ENCODE assay signal across 8 mouse cellular contexts in the genomic region with DNA sequence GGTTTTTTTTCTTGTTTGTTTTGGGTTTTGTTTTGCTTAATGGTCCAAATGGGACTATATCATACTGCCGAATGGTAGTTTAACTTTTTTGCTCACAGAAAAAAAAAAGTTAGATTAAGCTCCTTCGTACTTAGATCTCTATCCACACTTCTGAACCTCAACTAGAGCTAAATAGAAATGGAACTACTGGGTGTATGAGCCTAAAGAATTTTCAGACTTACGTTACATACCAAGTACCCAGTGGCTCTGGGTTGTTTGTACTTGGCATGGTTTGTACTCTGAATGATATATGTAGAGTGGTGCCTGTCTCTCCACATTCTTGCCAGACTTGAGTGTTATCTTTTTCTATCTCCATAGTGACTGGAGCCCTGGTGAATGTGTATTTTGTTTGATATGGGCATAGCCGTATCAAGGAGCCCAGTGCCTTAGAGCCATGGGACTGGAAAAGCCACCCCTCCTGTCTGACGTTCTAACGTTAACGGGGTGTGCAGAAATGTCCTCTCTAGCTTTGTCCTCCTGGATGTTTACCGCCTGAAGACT. TPM values are rescaled to one million over a fixed set of nuclear protein-coding genes. Genes with fewer than 3 reads are reported as not detected.
DNase-seq lines count a peak whose midpoint lies in the region; ATAC-seq and TF ChIP-seq lines count a peak whose summit lies in the region.

No protein-coding gene starts in this region.

- H3K27me3 ChIP-seq in heart, embryonic 14.5 days (ENCODE audit: control insufficient read depth, insufficient read depth, low read length): no peaks in the 10 kb centered on the region
- H3K27me3 ChIP-seq in heart, embryonic 16.5 days (ENCODE audit: control insufficient read depth, insufficient read depth, low read length): no peaks in the 10 kb centered on the region
- no peaks in the 10 kb centered on the region for H3K27me3 ChIP-seq in liver, postnatal 0 days (ENCODE audit: insufficient read depth, low read length)

- intact Hi-C loops in left cerebral cortex, postnatal 10 days (cut with DNase I): no loop called here

- peak; percentile 0; the same call in 1 of the 2 replicates for ATAC-seq in heart, embryonic 14.5 days (ENCODE audit: insufficient number of reproducible peaks, insufficient read depth, low FRiP score, low read depth)
- peak; percentile 3 for ATAC-seq in activated CD4-positive, CD25-positive, alpha-beta regulatory T cell, adult 4 months
- no peak for ATAC-seq in heart, embryonic 16.5 days (replicated peaks; ENCODE audit: extremely low read depth, insufficient read depth, low FRiP score)
- ATAC-seq in liver, postnatal 0 days: peak; percentile 33

- 0 out of 2 replicates have a peak, but pooled peaks cover 2% of the 10 kb centered on the region for H3K9me3 ChIP-seq in heart, embryonic 14.5 days (ENCODE audit: control insufficient read depth, low read length)
- no peaks in the 10 kb centered on the region; the same call in 1 of the 2 replicates for H3K9me3 ChIP-seq in heart, embryonic 16.5 days (replicated peaks; ENCODE audit: control insufficient read depth, low read length)
- H3K9me3 ChIP-seq in liver, postnatal 0 days (ENCODE audit: low read length): no peaks in the 10 kb centered on the region

- H3K4me3 ChIP-seq in heart, embryonic 14.5 days (ENCODE audit: control insufficient read depth in 1 of 2, insufficient read depth in 1 of 2, low read depth in 1 of 2, low read length in 2 of 2): peak overlapping the region; percentile 89 to 95
- peak overlapping the region; percentile 85 for H3K4me3 ChIP-seq in heart, embryonic 16.5 days (ENCODE audit: low read length)
- H3K4me3 ChIP-seq in liver, postnatal 0 days (ENCODE audit: low read depth, low read length): peak overlapping the region; percentile 68

- H3K36me3 ChIP-seq in heart, embryonic 14.5 days (ENCODE audit: control insufficient read depth, insufficient read depth, low read length): peaks cover 5% of the 10 kb centered on the region; the same call in 1 of the 2 replicates
- H3K36me3 ChIP-seq in heart, embryonic 16.5 days (ENCODE audit: control insufficient read depth, insufficient read depth): peaks cover 7% of the 10 kb centered on the region; the same call in 1 of the 2 replicates
- H3K36me3 ChIP-seq in liver, postnatal 0 days (replicated peaks; ENCODE audit: insufficient read depth, low read length): no peaks in the 10 kb centered on the region

- TF ChIP-seq EP300 in liver, postnatal 0 days (IDR thresholded peaks at IDR 0.05; ENCODE audit: low read depth): 0 out of 2 replicates have a peak, but pooled peaks have one; percentile 18

- peaks cover 3 to 8% of the 10 kb centered on the region in 2 experiments; a peak in 3 of 4 replicates for H3K4me1 ChIP-seq in heart, embryonic 14.5 days (ENCODE audit: control insufficient read depth in 2 of 2, insufficient read depth in 2 of 2, low read length in 2 of 2)
- peaks cover 9% of the 10 kb centered on the region for H3K4me1 ChIP-seq in heart, embryonic 16.5 days (ENCODE audit: control insufficient read depth, insufficient read depth, low read length)
- H3K4me1 ChIP-seq in liver, postnatal 0 days (ENCODE audit: insufficient read depth): peaks cover 7% of the 10 kb centered on the region; the same call in 1 of the 2 replicates

- DNase-seq in heart, adult 8-10 months (ENCODE audit: low spot score): no peak
- DNase-seq in liver, postnatal 0 days: no peak
- DNase-seq in adrenal gland, postnatal 36 days: no peak
- DNase-seq in left cerebral cortex, postnatal 10 days (ENCODE audit: extremely low spot score in 1 of 2, low spot score in 2 of 2): no peak
- DNase-seq in adrenal gland, postnatal 4 days (ENCODE audit: low spot score in 2 of 2): no peak

- peak overlapping the region; percentile 89 for H3K9ac ChIP-seq in heart, embryonic 14.5 days (ENCODE audit: low read length)
- H3K9ac ChIP-seq in heart, embryonic 16.5 days (ENCODE audit: low read length): peak overlapping the region; percentile 45; the same call in 1 of the 2 replicates
- no peak overlapping the region for H3K9ac ChIP-seq in liver, postnatal 0 days (replicated peaks)

- H3K4me2 ChIP-seq in heart, embryonic 14.5 days (ENCODE audit: low read length): peak overlapping the region; percentile 71
- H3K4me2 ChIP-seq in heart, embryonic 16.5 days (ENCODE audit: low read depth, low read length): peak overlapping the region; percentile 58
- H3K4me2 ChIP-seq in liver, postnatal 0 days (ENCODE audit: low read depth, low read length): peak overlapping the region; percentile 74

- no peak overlapping the region for H3K27ac ChIP-seq in heart, embryonic 14.5 days (replicated peaks in 1 of 2; ENCODE audit: control insufficient read depth in 1 of 2, insufficient read depth in 1 of 2, low read depth in 2 of 2, low read length in 2 of 2)
- H3K27ac ChIP-seq in heart, embryonic 16.5 days (ENCODE audit: low read length): 0 out of 2 replicates have a peak overlapping the region, but pooled peaks have one; percentile 44
- no peak overlapping the region for H3K27ac ChIP-seq in liver, postnatal 0 days (ENCODE audit: low read depth)

- WGBS in heart, embryonic 14.5 days: 60% methylated on average over 8 of the region's 8 CpGs
- 59% methylated on average over 8 of the region's 8 CpGs for WGBS in heart, embryonic 16.5 days
- 44% methylated on average over 8 of the region's 8 CpGs for WGBS in liver, postnatal 0 days (ENCODE audit: insufficient replicate concordance)

- TF ChIP-seq CTCF in liver, postnatal 0 days (IDR thresholded peaks at IDR 0.05; ENCODE audit: low read depth): no peak

RNA-seq across cellular contexts. Expression of a gene that starts 0.4 kb away (rescaled TPM):
- 52.4 and 55.8 TPM in 2 replicates for polyA plus RNA-seq in heart, embryonic 14.5 days (2014; fragmentation: Nextera tagmentation; extraction: Ambion mirVana)
- 10 to 100 TPM; 20.4 to 25.5 (median 23.9) TPM for total RNA-seq in heart, adult 8-10 months (2022)
- polyA plus RNA-seq in activated CD4-positive, CD25-positive, alpha-beta regulatory T cell, adult 4 months (2017; shearing (Covaris generic)): 1 to 10 TPM; 3.8 to 4.6 TPM
- 44.6 and 47.5 TPM in 2 replicates for polyA plus RNA-seq in heart, embryonic 16.5 days (2015; fragmentation: Nextera tagmentation; extraction: Ambion mirVana)
- 7.6 and 8.3 TPM in 2 replicates for polyA plus RNA-seq in liver, postnatal 0 days (2015; fragmentation: Nextera tagmentation; extraction: Ambion mirVana)
- 10 to 100 TPM; 13.9 to 16.1 TPM for total RNA-seq in adrenal gland, postnatal 36 days (2021)
- 10 to 100 TPM; 12.3 to 12.8 TPM for total RNA-seq in left cerebral cortex, postnatal 10 days (2021)
- 10 to 100 TPM; 26.1 to 26.6 TPM for total RNA-seq in adrenal gland, postnatal 4 days (2021)
